Mouse (Mus musculus): ENCODE measurements around the gene Fam169b.
A peak's percentile ranks its signal among the peaks of the same experiment; 100 is the strongest.

The Fam169b gene

GRCm38 (mm10) chr7:68326190-68326722, 52.6 kb downstream of the Fam169b start:
- DNase-seq, result no peak

- no peak for DNase-seq
These were observed 55.4 kb downstream of the Fam169b start for GRCm38 (mm10) chr7:68329000-68329399.

GRCm38 (mm10) chr7:68332799-68333198, 59.2 kb downstream of the Fam169b start:
- no peak for DNase-seq

GRCm38 (mm10) chr7:68337080-68337781, 63.6 kb downstream of the Fam169b start:
- peak; percentile 59 for DNase-seq

- no peak for DNase-seq
These were observed 65.0 kb downstream of the Fam169b start for GRCm38 (mm10) chr7:68338680-68339079.

- DNase-seq, result peak; percentile 52
These were observed 70.9 kb downstream of the Fam169b start for GRCm38 (mm10) chr7:68344561-68344960.

GRCm38 (mm10) chr7:68345963-68346362, 72.3 kb downstream of the Fam169b start:
- no peak for DNase-seq

GRCm38 (mm10) chr7:68355325-68356076, 81.9 kb downstream of the Fam169b start:
- no peak for DNase-seq

- peak; percentile 66 for DNase-seq
These were observed 83.8 kb downstream of the Fam169b start for GRCm38 (mm10) chr7:68357407-68357806.

GRCm38 (mm10) chr7:68362609-68363008, 89.0 kb downstream of the Fam169b start:
- DNase-seq, result no peak

- peak; percentile 39 for DNase-seq
These were observed 92.1 kb downstream of the Fam169b start for GRCm38 (mm10) chr7:68365711-68366110.

GRCm38 (mm10) chr7:68368948-68369347, 95.3 kb downstream of the Fam169b start:
- DNase-seq, result no peak

GRCm38 (mm10) chr7:68369694-68370093, 96.1 kb downstream of the Fam169b start:
- peak; percentile 90 for DNase-seq

- DNase-seq, result peak; percentile 84
These were observed 100.6 kb downstream of the Fam169b start for GRCm38 (mm10) chr7:68374109-68374857.

GRCm38 (mm10) chr7:68382187-68382586, 108.5 kb downstream of the Fam169b start:
- no peak for DNase-seq

GRCm38 (mm10) chr7:68386767-68387166, 113.1 kb downstream of the Fam169b start:
- no peak for DNase-seq

GRCm38 (mm10) chr7:68395707-68396333, 122.2 kb downstream of the Fam169b start:
- DNase-seq, result no peak

- no peak for DNase-seq
These were observed 126.9 kb downstream of the Fam169b start for GRCm38 (mm10) chr7:68400516-68400915.

- DNase-seq, result no peak
These were observed 135.0 kb downstream of the Fam169b start for GRCm38 (mm10) chr7:68408611-68409010.
